Mouse (Mus musculus) myocyte (in vitro differentiated cells): Measurements from ENCODE around the gene Rab44.

Source experiments
- CEBPB ChIP-seq: IDR thresholded peaks from 2 replicates; pipeline ENCODE4 v1.6.1; 2011; ENCODE audit warnings: mild to moderate bottlenecking, moderate library complexity; ENCODE audit not compliant: poor library complexity, insufficient read depth, severe bottlenecking
- MAX ChIP-seq: IDR thresholded peaks from one replicate; pipeline ENCODE4 v1.6.1; 2011; ENCODE audit warnings: low read depth, mild to moderate bottlenecking, control low read depth
- MYOD1 ChIP-seq, 3 experiments: IDR thresholded peaks; one replicate each; pipeline ENCODE4 v1.6.1; 2011; ENCODE audit warnings: control low read depth in 2 of 3, low read depth in 2 of 3, mild to moderate bottlenecking in 2 of 3, moderate library complexity in 1 of 3; ENCODE audit not compliant: insufficient read length in 2 of 3, control insufficient read depth in 1 of 3
- MYOG ChIP-seq, 3 experiments: IDR thresholded peaks; one replicate each; pipeline ENCODE4 v1.6.1; 2011; ENCODE audit warnings: control low read depth in 2 of 3, low read depth in 2 of 3, mild to moderate bottlenecking in 2 of 3; ENCODE audit not compliant: insufficient read length in 2 of 3, control insufficient read depth in 1 of 3, insufficient read depth in 1 of 3
- POLR2A ChIP-seq: IDR thresholded peaks from one replicate; pipeline ENCODE4 v1.6.1; 2011; ENCODE audit warnings: low read depth, mild to moderate bottlenecking, control low read depth, moderate library complexity; ENCODE audit not compliant: insufficient read length
- USF1 ChIP-seq: IDR thresholded peaks from one replicate; pipeline ENCODE4 v1.6.1; 2011; ENCODE audit warnings: low read depth, mild to moderate bottlenecking, control low read depth, moderate library complexity

GRCm38 (mm10) chr17:29195579-29195978, 81.6 kb downstream of the Rab44 start:
- TF ChIP-seq MAX (no peak), POLR2A (no peak), MYOG (IDR thresholded peaks at IDR 0.05; ENCODE audit: control insufficient read depth in 1 of 3, insufficient read depth in 1 of 3, insufficient read length in 2 of 3, low read depth in 2 of 3) (no peak), USF1 (no peak), CEBPB (no peak), MYOD1 (IDR thresholded peaks at IDR 0.05; ENCODE audit: control insufficient read depth in 1 of 3, insufficient read length in 2 of 3, low read depth in 2 of 3) (no peak)
